Mouse (Mus musculus) embryonic stem cell, embryonic (primary cell): Measurements from ENCODE around the gene Bcas3.

ENCODE experiments used
- CTCF ChIA-PET, 4 experiments: fragments of 300-600 bp in 2 of 4; fragments of 350-600 bp in 2 of 4; sonication (Branson Sonifier 250); formaldehyde crosslinking; loops; one replicate each; lab custom pipeline; 2022; ENCODE audit warnings: inconsistent platforms in 2 of 4; lab: Charles Lee
- POLR2A ChIA-PET, 4 experiments: fragments of 300-600 bp in 2 of 4; fragments of 350-600 bp in 2 of 4; sonication (Branson Sonifier 250); formaldehyde crosslinking; loops; one replicate each; lab custom pipeline; 2022; ENCODE audit warnings: antibody characterized with exemption in 4 of 4, inconsistent platforms in 1 of 4; lab: Charles Lee

The Bcas3 gene

GRCm38 (mm10) chr11:85540989-85541388 lies 188.0 kb downstream of the Bcas3 start:
- POLR2A ChIA-PET: interaction anchor here in 1 of 4 experiments (0.9 kb wide), 1 partner anchor 117 kb away, joined by 3 read pairs; no protein-coding TSS in a partner anchor
- CTCF ChIA-PET: no interaction called here

GRCm38 (mm10) chr11:85543311-85543710 lies 190.3 kb downstream of the Bcas3 start:
- ChIA-PET CTCF (no interaction called here), POLR2A (interaction anchor here in 1 of 4 experiments (0.6 kb wide), 1 partner anchor 19 kb away, joined by 4 read pairs; no protein-coding TSS in a partner anchor)

- POLR2A ChIA-PET: no interaction called here
- CTCF ChIA-PET: no interaction called here
These were observed 192.6 kb downstream of the Bcas3 start for GRCm38 (mm10) chr11:85545602-85546001.

- CTCF ChIA-PET: no interaction called here
- POLR2A ChIA-PET: no interaction called here
These were observed 195.0 kb downstream of the Bcas3 start for GRCm38 (mm10) chr11:85547966-85548365.

GRCm38 (mm10) chr11:85549651-85550050 lies 196.7 kb downstream of the Bcas3 start:
- ChIA-PET POLR2A (no interaction called here), CTCF (no interaction called here)

GRCm38 (mm10) chr11:85555066-85555465 lies 202.1 kb downstream of the Bcas3 start:
- ChIA-PET POLR2A (interaction anchor here in 1 of 4 experiments (0.7 kb wide), 1 partner anchor 19 kb away, joined by 3 read pairs; no protein-coding TSS in a partner anchor), CTCF (interaction anchor here in 1 of 4 experiments (0.6 to 0.7 kb wide), 2 partner anchors 24 to 372 kb away, joined by 3 read pairs; no protein-coding TSS in a partner anchor)

GRCm38 (mm10) chr11:85555721-85556120 lies 202.8 kb downstream of the Bcas3 start:
- CTCF ChIA-PET: interaction anchor here (0.6 to 0.7 kb wide), 4 partner anchors 25 to 1482 kb away, joined by 3 to 9 read pairs (median 4); no protein-coding TSS in a partner anchor
- POLR2A ChIA-PET: interaction anchor here in 2 of 4 experiments (0.6 to 0.9 kb wide), 3 partner anchors 30 to 86 kb away, joined by 3 read pairs; no protein-coding TSS in a partner anchor

GRCm38 (mm10) chr11:85565068-85565467 lies 212.1 kb downstream of the Bcas3 start:
- CTCF ChIA-PET: no interaction called here

GRCm38 (mm10) chr11:85571040-85571439 lies 218.1 kb downstream of the Bcas3 start:
- POLR2A ChIA-PET: no interaction called here
- CTCF ChIA-PET: no interaction called here

More at GRCm38 (mm10) chr11:85565068-85565467, 212.1 kb downstream of the Bcas3 start:
- POLR2A ChIA-PET: no interaction called here

GRCm38 (mm10) chr11:85571936-85572335 lies 219.0 kb downstream of the Bcas3 start:
- ChIA-PET CTCF (no interaction called here), POLR2A (interaction anchor here in 1 of 4 experiments (0.5 kb wide), 1 partner anchor 103 kb away, joined by 3 read pairs; no protein-coding TSS in a partner anchor)

GRCm38 (mm10) chr11:85572590-85572989 lies 219.6 kb downstream of the Bcas3 start:
- ChIA-PET CTCF (interaction anchor here in 1 of 4 experiments (0.6 kb wide), 1 partner anchor 267 kb away, joined by 3 read pairs; no protein-coding TSS in a partner anchor), POLR2A (interaction anchor here in 1 of 4 experiments (0.5 kb wide), 1 partner anchor 102 kb away, joined by 3 read pairs; no protein-coding TSS in a partner anchor)

- CTCF ChIA-PET: interaction anchor here in 1 of 4 experiments (0.5 to 0.6 kb wide), 2 partner anchors 171 to 276 kb away, joined by 3 to 4 read pairs; no protein-coding TSS in a partner anchor
- POLR2A ChIA-PET: interaction anchor here in 2 of 4 experiments (0.6 to 0.7 kb wide), 2 partner anchors 18 to 19 kb away, joined by 3 to 5 read pairs; no protein-coding TSS in a partner anchor
These were observed 221.5 kb downstream of the Bcas3 start for GRCm38 (mm10) chr11:85574496-85574895.

GRCm38 (mm10) chr11:85577816-85578645 lies 225.1 kb downstream of the Bcas3 start:
- ChIA-PET POLR2A (interaction anchor here in 2 of 4 experiments (0.8 to 1.2 kb wide), 2 partner anchors 18 to 50 kb away, joined by 3 read pairs; no protein-coding TSS in a partner anchor), CTCF (no interaction called here)

GRCm38 (mm10) chr11:85584086-85584485 lies 231.1 kb downstream of the Bcas3 start:
- ChIA-PET CTCF (no interaction called here), POLR2A (no interaction called here)

GRCm38 (mm10) chr11:85593636-85594035 lies 240.7 kb downstream of the Bcas3 start:
- CTCF ChIA-PET: interaction anchor here in 1 of 4 experiments (0.6 kb wide), 1 partner anchor 257 kb away, joined by 4 read pairs; no protein-coding TSS in a partner anchor
- POLR2A ChIA-PET: interaction anchor here in 1 of 4 experiments (0.7 kb wide), 1 partner anchor 356 kb away, joined by 3 read pairs; no protein-coding TSS in a partner anchor

GRCm38 (mm10) chr11:85599251-85599650 lies 246.3 kb downstream of the Bcas3 start:
- CTCF ChIA-PET: no interaction called here
- POLR2A ChIA-PET: no interaction called here

- ChIA-PET CTCF (no interaction called here), POLR2A (interaction anchor here in 1 of 4 experiments (0.7 kb wide), 1 partner anchor 47 kb away, joined by 3 read pairs; no protein-coding TSS in a partner anchor)
These were observed 250.8 kb downstream of the Bcas3 start for GRCm38 (mm10) chr11:85603546-85604322.

- ChIA-PET POLR2A (no interaction called here), CTCF (interaction anchor here in 1 of 4 experiments (0.6 kb wide), 1 partner anchor 117 kb away, joined by 3 read pairs; no protein-coding TSS in a partner anchor)
These were observed 256.5 kb downstream of the Bcas3 start for GRCm38 (mm10) chr11:85609303-85609940.
